In genomic region chr6:38021406-38021805, GRCm38 (mm10) we compare ENCODE assay signal across 26 mouse cellular contexts. TPM values are rescaled to one million over a fixed set of nuclear protein-coding genes. Genes with fewer than 3 reads are reported as not detected.
DNase-seq lines count a peak whose midpoint lies in the region; ATAC-seq and TF ChIP-seq lines count a peak whose summit lies in the region.
"Had no signal": no experiment of that assay in that cellular context is flagged by ENCODE, and none has a peak within 500 bp of the region (broad histone marks: within the 10 kb centered on the region; RNA-seq: fewer than 3 reads in every experiment).

No protein-coding gene starts in this region.

- H3K4me3 ChIP-seq in C2C12 (ENCODE audit: insufficient read depth, poor library complexity, severe bottlenecking) = no peak overlapping the region
- H3K4me3 ChIP-seq in myocyte = no peak overlapping the region
- H3K4me3 ChIP-seq in forebrain, embryonic 15.5 days = no peak overlapping the region
- H3K4me3 ChIP-seq: embryonic facial prominence, embryonic 13.5 days; embryonic facial prominence, embryonic 15.5 days; erythroblast, embryonic 14.5 days; forebrain, embryonic 10.5 days; forebrain, embryonic 13.5 days had no signal

- H3K27me3 ChIP-seq in C2C12 (ENCODE audit: control insufficient read depth, insufficient read depth, insufficient read length) = no peaks in the 10 kb centered on the region
- no peaks in the 10 kb centered on the region for H3K27me3 ChIP-seq in myocyte (ENCODE audit: control insufficient read depth, insufficient read depth, insufficient read length)
- no peaks in the 10 kb centered on the region for H3K27me3 ChIP-seq in forebrain, embryonic 15.5 days
- H3K27me3 ChIP-seq: embryonic facial prominence, embryonic 13.5 days; embryonic facial prominence, embryonic 15.5 days; forebrain, embryonic 13.5 days; Patski had no signal

- H3K27ac ChIP-seq in forebrain, embryonic 15.5 days (replicated peaks) = no peak overlapping the region
- H3K27ac ChIP-seq: embryonic facial prominence, embryonic 13.5 days; embryonic facial prominence, embryonic 15.5 days; forebrain, embryonic 10.5 days; forebrain, embryonic 13.5 days had no signal

- no peaks in the 10 kb centered on the region for H3K79me3 ChIP-seq in C2C12 (ENCODE audit: low read depth)

- no peak for ATAC-seq in forebrain, embryonic 15.5 days (replicated peaks)
- ATAC-seq: activated CD4-positive, CD25-positive, alpha-beta regulatory T cell, adult 4 months; forebrain, embryonic 13.5 days; forebrain, embryonic 16.5 days; Patski had no signal

- H3K36me3 ChIP-seq in C2C12 (ENCODE audit: control insufficient read depth, insufficient read depth) (no peaks in the 10 kb centered on the region), myocyte (ENCODE audit: control insufficient read depth, insufficient read depth) (no peaks in the 10 kb centered on the region)
- H3K36me3 ChIP-seq in forebrain, embryonic 15.5 days = no peaks in the 10 kb centered on the region
- H3K36me3 ChIP-seq: embryonic facial prominence, embryonic 13.5 days; embryonic facial prominence, embryonic 15.5 days; forebrain, embryonic 10.5 days had no signal

- DNase-seq in 3T3-L1 (ENCODE audit: low read depth, low spot score) = peak; percentile 45
- DNase-seq in layer of hippocampus, postnatal 14 days (ENCODE audit: low spot score in 2 of 2) = no peak
- no peak for DNase-seq in adrenal gland, adult 2 months
- DNase-seq: adrenal gland, postnatal 10 days; adrenal gland, postnatal 25 days; B cell, adult 2 months; cerebellum, adult 11 months; cerebellum, adult 18-20 months; cerebellum, adult 8-10 months; cerebellum, adult 9-11 months; cerebellum, postnatal 14 days; cerebellum, postnatal 36 days; embryo, embryonic 11 days had no signal

- no peak for TF ChIP-seq CTCF in C2C12 (IDR thresholded peaks at IDR 0.05; ENCODE audit: control insufficient read depth, insufficient read depth, insufficient read length)

- H3K79me2 ChIP-seq in C2C12 (ENCODE audit: control insufficient read depth, insufficient read depth) (no peaks in the 10 kb centered on the region), myocyte (ENCODE audit: control insufficient read depth, insufficient read depth) (no peaks in the 10 kb centered on the region)

- H3K9ac ChIP-seq in forebrain, embryonic 15.5 days (replicated peaks) = no peak overlapping the region
- H3K9ac ChIP-seq: embryonic facial prominence, embryonic 13.5 days; embryonic facial prominence, embryonic 15.5 days; forebrain, embryonic 13.5 days had no signal

- TF ChIP-seq POLR2A in myocyte (IDR thresholded peaks at IDR 0.05; ENCODE audit: insufficient read length, low read depth) = no peak

- no peak overlapping the region for H3K4me2 ChIP-seq in myocyte (ENCODE audit: low read depth)
- H3K4me2 ChIP-seq in forebrain, embryonic 15.5 days (replicated peaks) = no peak overlapping the region
- H3K4me2 ChIP-seq: embryonic facial prominence, embryonic 13.5 days; embryonic facial prominence, embryonic 15.5 days; forebrain, embryonic 13.5 days had no signal

- H3ac ChIP-seq in C2C12 (ENCODE audit: control insufficient read depth, insufficient read length, low read depth) (no peak overlapping the region), myocyte (ENCODE audit: control insufficient read depth, insufficient read length) (no peak overlapping the region)

- H3K4me1 ChIP-seq in forebrain, embryonic 15.5 days = no peaks in the 10 kb centered on the region
- H3K4me1 ChIP-seq: forebrain, embryonic 10.5 days; forebrain, embryonic 13.5 days had no signal

- 88% methylated on average over 7 of the region's 7 CpGs for WGBS in forebrain, embryonic 15.5 days

- no peaks in the 10 kb centered on the region for H3K9me3 ChIP-seq in forebrain, embryonic 15.5 days
- H3K9me3 ChIP-seq: embryonic facial prominence, embryonic 13.5 days; embryonic facial prominence, embryonic 15.5 days; forebrain, embryonic 10.5 days had no signal

TF ChIP-seq in C2C12, 6 proteins besides CTCF, POLR2A, EP300 and RAD21:
- no peak for TF ChIP-seq MYOG (IDR thresholded peaks at IDR 0.05; ENCODE audit: control insufficient read depth, extremely low read depth, insufficient read length)
- TF ChIP-seq MYOD1 (IDR thresholded peaks at IDR 0.05; ENCODE audit: control insufficient read depth, insufficient read length, low read depth) = peak; percentile 72

TF ChIP-seq in myocyte, 11 proteins besides CTCF, POLR2A, EP300 and RAD21:
- TF ChIP-seq POLR2AphosphoS2 (IDR thresholded peaks at IDR 0.05; ENCODE audit: insufficient read length, low read depth) (no peak), MYOG (IDR thresholded peaks at IDR 0.05; ENCODE audit: control insufficient read depth in 1 of 3, insufficient read depth in 1 of 3, insufficient read length in 2 of 3, low read depth in 2 of 3) (peak in 2 of 3 experiments; percentile 7 to 77), MYOD1 (IDR thresholded peaks at IDR 0.05; ENCODE audit: control insufficient read depth in 1 of 3, insufficient read length in 2 of 3, low read depth in 2 of 3) (peak in 2 of 3 experiments; percentile 60 to 66), CEBPB (IDR thresholded peaks at IDR 0.05; ENCODE audit: insufficient read depth, poor library complexity, severe bottlenecking) (no peak), MAX (IDR thresholded peaks at IDR 0.05; ENCODE audit: low read depth) (no peak)

RNA-seq across cellular contexts. Expression of gene Svopl, which starts 25.4 kb away (rescaled TPM):
- polyA plus RNA-seq in C2C12 (2012; fragmentation: generic; extraction: Trizol) (0.02 TPM), myocyte (2012; fragmentation: generic; extraction: Trizol) (not detected)
- total RNA-seq in layer of hippocampus, postnatal 14 days (2021) = under 1 TPM; 0.21 to 0.48 TPM
- 1 to 10 TPM in 1 of 2 experiments, under 1 TPM in 1; 0.90 to 1.0 TPM for total RNA-seq in adrenal gland, adult 2 months (2021)
- polyA plus RNA-seq in adrenal gland, adult 2 months (2012; rRNA removed) = 0.77 and 1.6 TPM in 2 replicates
- 0.64 and 1.0 TPM in 2 replicates for polyA plus RNA-seq in forebrain, embryonic 15.5 days (2015; fragmentation: Nextera tagmentation; extraction: Ambion mirVana)
- total RNA-seq: common myeloid progenitor, adult 5-6 weeks; MEL had no signal
- polyA plus RNA-seq: erythroblast, embryonic 14.5 days; Patski had no signal
